In the genomic region with DNA sequence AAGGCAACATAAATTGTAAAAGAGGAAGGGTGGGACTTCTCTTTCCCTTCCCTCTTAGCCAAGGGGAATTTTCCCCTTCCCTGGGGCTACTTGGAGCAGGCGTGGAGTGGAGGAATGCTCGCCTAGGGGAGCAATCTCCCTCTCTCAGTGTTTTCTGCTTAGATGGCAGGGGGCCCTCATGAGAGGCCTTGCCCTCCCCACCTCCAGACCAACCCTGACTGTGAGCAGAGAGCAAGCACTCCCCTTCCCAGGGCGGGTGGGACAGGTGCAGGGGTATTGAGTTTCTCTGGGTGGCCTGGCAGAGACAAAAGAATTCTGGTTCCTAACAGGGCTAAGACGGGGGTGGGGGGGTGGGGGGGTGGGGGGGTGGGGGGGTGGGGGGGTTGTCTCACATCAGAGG, we compare ENCODE assay signal across 25 mouse cellular contexts. TPM values are rescaled to one million over a fixed set of nuclear protein-coding genes. Genes with fewer than 3 reads are reported as not detected.
DNase-seq lines count a peak whose midpoint lies in the region; ATAC-seq and TF ChIP-seq lines count a peak whose summit lies in the region.
"Had no signal": no experiment of that assay in that cellular context is flagged by ENCODE, and none has a peak within 500 bp of the region (broad histone marks: within the 10 kb centered on the region; RNA-seq: fewer than 3 reads in every experiment).

No protein-coding gene starts in this region.

- no peak for DNase-seq in gastrocnemius, adult 2 months
- no peak for DNase-seq in gastrocnemius, adult 18-20 months (ENCODE audit: low spot score)
- DNase-seq in midbrain, embryonic 10.5 days (ENCODE audit: low spot score) = peak; percentile 22
- peak; percentile 4 for DNase-seq in embryonic facial prominence, embryonic 11.5 days (ENCODE audit: low spot score)
- no peak for DNase-seq in right cerebral cortex, postnatal 4 days
- DNase-seq in adrenal gland, postnatal 25 days = no peak
- DNase-seq: adrenal gland, adult 2 months; cerebellum, adult 9-11 months; heart, adult 18-20 months; heart, postnatal 4 days; liver; liver, postnatal 0 days; lung, postnatal 10 days; spleen, adult 18-20 months; thymus, adult 18-20 months; thymus, postnatal 4 days had no signal

- WGBS in midbrain, embryonic 10.5 days = 10% methylated on average over 3 of the region's 4 CpGs
- 0% methylated on average over 3 of the region's 4 CpGs for WGBS in midbrain, embryonic 13.5 days
- WGBS in embryonic facial prominence, embryonic 11.5 days = 11% methylated on average over 4 of the region's 4 CpGs

- TF ChIP-seq CTCF in gastrocnemius, adult 2 months (IDR thresholded peaks at IDR 0.05) = no peak

- H3K4me3 ChIP-seq in gastrocnemius, adult 2 months = no peak overlapping the region
- H3K4me3 ChIP-seq in midbrain, embryonic 10.5 days = no peak overlapping the region
- no peak overlapping the region for H3K4me3 ChIP-seq in midbrain, embryonic 13.5 days (replicated peaks)
- no peak overlapping the region for H3K4me3 ChIP-seq in embryonic facial prominence, embryonic 11.5 days (ENCODE audit: low read depth, low read length)
- H3K4me3 ChIP-seq in myocyte = no peak overlapping the region
- H3K4me3 ChIP-seq: megakaryocyte, embryonic 14.5 days; neural tube, embryonic 13.5 days had no signal

- no peaks in the 10 kb centered on the region for H3K27me3 ChIP-seq in midbrain, embryonic 10.5 days (ENCODE audit: low read depth, poor library complexity, severe bottlenecking)
- H3K27me3 ChIP-seq in midbrain, embryonic 13.5 days = no peaks in the 10 kb centered on the region
- no peaks in the 10 kb centered on the region for H3K27me3 ChIP-seq in embryonic facial prominence, embryonic 11.5 days (ENCODE audit: control insufficient read depth, insufficient read depth, low read length)
- H3K27me3 ChIP-seq in myocyte (ENCODE audit: control insufficient read depth, insufficient read depth, insufficient read length) = no peaks in the 10 kb centered on the region
- H3K27me3 ChIP-seq: CH12.LX; neural tube, embryonic 13.5 days had no signal

- intact Hi-C loops in gastrocnemius, adult 2 months (cut with DNase I) = no loop called here

- H3K4me1 ChIP-seq in midbrain, embryonic 10.5 days = peaks cover 19% of the 10 kb centered on the region
- peaks cover 7% of the 10 kb centered on the region for H3K4me1 ChIP-seq in midbrain, embryonic 13.5 days (replicated peaks)
- H3K4me1 ChIP-seq in embryonic facial prominence, embryonic 11.5 days (ENCODE audit: control insufficient read depth, insufficient read depth, low read length) = no peaks in the 10 kb centered on the region
- H3K4me1 ChIP-seq: megakaryocyte, embryonic 14.5 days; neural tube, embryonic 13.5 days had no signal

- no peaks in the 10 kb centered on the region for H3K36me3 ChIP-seq in midbrain, embryonic 10.5 days
- H3K36me3 ChIP-seq in midbrain, embryonic 13.5 days = no peaks in the 10 kb centered on the region
- no peaks in the 10 kb centered on the region for H3K36me3 ChIP-seq in embryonic facial prominence, embryonic 11.5 days (replicated peaks; ENCODE audit: control insufficient read depth, insufficient read depth, low read depth, low read length)
- H3K36me3 ChIP-seq in myocyte (ENCODE audit: control insufficient read depth, insufficient read depth) = no peaks in the 10 kb centered on the region
- H3K36me3 ChIP-seq: neural tube, embryonic 13.5 days had no signal

- no peak for TF ChIP-seq POLR2A in myocyte (IDR thresholded peaks at IDR 0.05; ENCODE audit: insufficient read length, low read depth)

- H3K4me2 ChIP-seq in midbrain, embryonic 13.5 days (replicated peaks) = no peak overlapping the region
- no peak overlapping the region for H3K4me2 ChIP-seq in embryonic facial prominence, embryonic 11.5 days (ENCODE audit: low read depth, low read length)
- H3K4me2 ChIP-seq in myocyte (ENCODE audit: low read depth) = peak overlapping the region; percentile 34
- H3K4me2 ChIP-seq: neural tube, embryonic 13.5 days had no signal

- no peak for ATAC-seq in midbrain, embryonic 13.5 days
- no peak for ATAC-seq in embryonic facial prominence, embryonic 11.5 days (replicated peaks; ENCODE audit: insufficient number of reproducible peaks, low FRiP score, low TSS enrichment, low read depth)
- ATAC-seq: forebrain, embryonic 14.5 days; hindbrain, postnatal 0 days; intestine, postnatal 0 days; liver, postnatal 0 days had no signal

- peak overlapping the region; percentile 40; the same call in 1 of the 2 replicates for H3K27ac ChIP-seq in gastrocnemius, adult 2 months
- peak overlapping the region; percentile 73; the same call in 1 of the 2 replicates for H3K27ac ChIP-seq in midbrain, embryonic 10.5 days (replicated peaks)
- no peak overlapping the region for H3K27ac ChIP-seq in midbrain, embryonic 13.5 days
- H3K27ac ChIP-seq in embryonic facial prominence, embryonic 11.5 days (replicated peaks; ENCODE audit: low read depth, low read length) = no peak overlapping the region
- H3K27ac ChIP-seq: hindbrain, postnatal 0 days; kidney, postnatal 0 days; neural tube, embryonic 13.5 days had no signal

- H3ac ChIP-seq in myocyte (ENCODE audit: control insufficient read depth, insufficient read length) = no peak overlapping the region

- no peak overlapping the region for H3K9ac ChIP-seq in midbrain, embryonic 13.5 days (replicated peaks)
- no peak overlapping the region for H3K9ac ChIP-seq in embryonic facial prominence, embryonic 11.5 days (replicated peaks; ENCODE audit: low read length)
- H3K9ac ChIP-seq: liver, postnatal 0 days; neural tube, embryonic 13.5 days had no signal

- H3K9me3 ChIP-seq in midbrain, embryonic 10.5 days (replicated peaks) = no peaks in the 10 kb centered on the region
- no peaks in the 10 kb centered on the region for H3K9me3 ChIP-seq in midbrain, embryonic 13.5 days
- no peaks in the 10 kb centered on the region for H3K9me3 ChIP-seq in embryonic facial prominence, embryonic 11.5 days (replicated peaks; ENCODE audit: control insufficient read depth, low read length)
- H3K9me3 ChIP-seq: neural tube, embryonic 13.5 days had no signal

- no peaks in the 10 kb centered on the region for H3K79me2 ChIP-seq in myocyte (ENCODE audit: control insufficient read depth, insufficient read depth)

TF ChIP-seq in myocyte, 11 proteins besides CTCF, POLR2A, EP300 and RAD21:
- TF ChIP-seq MAX (IDR thresholded peaks at IDR 0.05; ENCODE audit: low read depth) = no peak
- no peak for TF ChIP-seq CEBPB (IDR thresholded peaks at IDR 0.05; ENCODE audit: insufficient read depth, poor library complexity, severe bottlenecking)
- peak; percentile 11 to 90 (median 64) for TF ChIP-seq MYOD1 (IDR thresholded peaks at IDR 0.05; ENCODE audit: control insufficient read depth in 1 of 3, insufficient read length in 2 of 3, low read depth in 2 of 3)
- TF ChIP-seq TCF3 (IDR thresholded peaks at IDR 0.05; ENCODE audit: insufficient read length, low read depth) = no peak
- no peak for TF ChIP-seq E2F4 (IDR thresholded peaks at IDR 0.05; ENCODE audit: insufficient read depth)
- peak; percentile 13 for TF ChIP-seq TCF12 (IDR thresholded peaks at IDR 0.05; ENCODE audit: insufficient read depth, poor library complexity, severe bottlenecking)
- TF ChIP-seq REST (IDR thresholded peaks at IDR 0.05; ENCODE audit: insufficient read depth, insufficient read length) = no peak
- no peak for TF ChIP-seq USF1 (IDR thresholded peaks at IDR 0.05; ENCODE audit: low read depth)
- TF ChIP-seq SRF (IDR thresholded peaks at IDR 0.05; ENCODE audit: control insufficient read depth, insufficient read length, low read depth) = no peak
- TF ChIP-seq MYOG (IDR thresholded peaks at IDR 0.05; ENCODE audit: control insufficient read depth in 1 of 3, insufficient read depth in 1 of 3, insufficient read length in 2 of 3, low read depth in 2 of 3) = peak in 2 of 3 experiments; percentile 50 to 90
- no peak for TF ChIP-seq POLR2AphosphoS2 (IDR thresholded peaks at IDR 0.05; ENCODE audit: insufficient read length, low read depth)

RNA-seq across cellular contexts. Expression of a gene that starts 24.9 kb away (rescaled TPM):
- 10 to 100 TPM; 40.9 to 41.6 TPM for total RNA-seq in gastrocnemius, adult 2 months (2021)
- 10 to 100 TPM; 45.3 to 45.4 TPM for total RNA-seq in gastrocnemius, adult 18-20 months (2021)
- polyA plus RNA-seq in midbrain, embryonic 10.5 days (2016; fragmentation: Nextera tagmentation; extraction: Ambion mirVana) = 80.5 and 99.6 TPM in 2 replicates
- polyA plus RNA-seq in midbrain, embryonic 13.5 days (2015; fragmentation: Nextera tagmentation; extraction: Ambion mirVana) = 156 and 160 TPM in 2 replicates
- 88.2 and 105 TPM in 2 replicates for polyA plus RNA-seq in embryonic facial prominence, embryonic 11.5 days (2014; fragmentation: Nextera tagmentation; extraction: Ambion mirVana)
- polyA plus RNA-seq in myocyte (2012; fragmentation: generic; extraction: Trizol) = 143 TPM
- 136 and 139 TPM in 2 replicates for total RNA-seq in adrenal gland, postnatal 25 days (2021)

RNA-seq across cellular contexts. Expression of a gene that starts 25.5 kb away (rescaled TPM):
- 1 to 10 TPM; 5.6 to 6.0 TPM for total RNA-seq in gastrocnemius, adult 2 months (2021)
- total RNA-seq in gastrocnemius, adult 18-20 months (2021) = 1 to 10 TPM; 4.3 to 5.7 TPM
- polyA plus RNA-seq in midbrain, embryonic 10.5 days (2016; fragmentation: Nextera tagmentation; extraction: Ambion mirVana) = 10.6 and 11.4 TPM in 2 replicates
- polyA plus RNA-seq in midbrain, embryonic 13.5 days (2015; fragmentation: Nextera tagmentation; extraction: Ambion mirVana) = 17.3 and 19.3 TPM in 2 replicates
- polyA plus RNA-seq in embryonic facial prominence, embryonic 11.5 days (2014; fragmentation: Nextera tagmentation; extraction: Ambion mirVana) = 6.6 and 6.7 TPM in 2 replicates
- 11.1 TPM for polyA plus RNA-seq in myocyte (2012; fragmentation: generic; extraction: Trizol)
- total RNA-seq in adrenal gland, postnatal 25 days (2021) = 26.4 and 32.1 TPM in 2 replicates

RNA-seq across cellular contexts. Expression of a gene that starts 31.3 kb away (rescaled TPM):
- total RNA-seq in gastrocnemius, adult 2 months (2021) = 10 to 100 TPM; 25.5 to 28.6 TPM
- total RNA-seq in gastrocnemius, adult 18-20 months (2021) = 10 to 100 TPM; 21.0 to 24.9 TPM
- polyA plus RNA-seq in midbrain, embryonic 10.5 days (2016; fragmentation: Nextera tagmentation; extraction: Ambion mirVana) = 52.4 and 53.3 TPM in 2 replicates
- polyA plus RNA-seq in midbrain, embryonic 13.5 days (2015; fragmentation: Nextera tagmentation; extraction: Ambion mirVana) = 16.1 and 19.1 TPM in 2 replicates
- polyA plus RNA-seq in embryonic facial prominence, embryonic 11.5 days (2014; fragmentation: Nextera tagmentation; extraction: Ambion mirVana) = 21.3 and 23.5 TPM in 2 replicates
- 31.5 TPM for polyA plus RNA-seq in myocyte (2012; fragmentation: generic; extraction: Trizol)
- 28.3 and 29.1 TPM in 2 replicates for total RNA-seq in adrenal gland, postnatal 25 days (2021)

RNA-seq across cellular contexts. Expression of a gene that starts 54.8 kb away (rescaled TPM):
- total RNA-seq in gastrocnemius, adult 2 months (2021) = under 1 TPM in 1 of 2 experiments, not detected in 1; 0.28 TPM
- under 1 TPM; 0.07 to 0.21 TPM for total RNA-seq in gastrocnemius, adult 18-20 months (2021)
- polyA plus RNA-seq in midbrain, embryonic 10.5 days (2016; fragmentation: Nextera tagmentation; extraction: Ambion mirVana) = 0.02 TPM in 1 of 2 replicates, not detected in the other
- polyA plus RNA-seq in midbrain, embryonic 13.5 days (2015; fragmentation: Nextera tagmentation; extraction: Ambion mirVana) = not detected in 2 replicates
- not detected in 2 replicates for polyA plus RNA-seq in embryonic facial prominence, embryonic 11.5 days (2014; fragmentation: Nextera tagmentation; extraction: Ambion mirVana)
- polyA plus RNA-seq in myocyte (2012; fragmentation: generic; extraction: Trizol) = 0.62 TPM
- total RNA-seq in adrenal gland, postnatal 25 days (2021) = 0.70 and 1.3 TPM in 2 replicates
- total RNA-seq: CH12.LX; hindbrain, postnatal 0 days had no signal
- polyA plus RNA-seq: forebrain, embryonic 14.5 days; neural tube, embryonic 13.5 days had no signal

Comparison
In these comparisons a context has a peak if more than half of its experiments do, and no peak if none do; other contexts are left out.
1. H3K27ac ChIP-seq: peak in gastrocnemius, adult 2 months (single experiment) and midbrain, embryonic 10.5 days (single experiment); none in midbrain, embryonic 13.5 days (single experiment) and embryonic facial prominence, embryonic 11.5 days (single experiment).
2. DNase-seq: peak in midbrain, embryonic 10.5 days (single experiment) and embryonic facial prominence, embryonic 11.5 days (single experiment); none in gastrocnemius, adult 2 months (single experiment), gastrocnemius, adult 18-20 months (single experiment), right cerebral cortex, postnatal 4 days (single experiment) and adrenal gland, postnatal 25 days (single experiment).